Mouse (Mus musculus): Measurements from ENCODE around the gene Tprkb.
"Not testable (repeated sequence)": the region's sequence is repeated elsewhere in the genome, so short reads cannot be mapped to it uniquely, and the experiment has no call there.

The Tprkb gene

DNA sequence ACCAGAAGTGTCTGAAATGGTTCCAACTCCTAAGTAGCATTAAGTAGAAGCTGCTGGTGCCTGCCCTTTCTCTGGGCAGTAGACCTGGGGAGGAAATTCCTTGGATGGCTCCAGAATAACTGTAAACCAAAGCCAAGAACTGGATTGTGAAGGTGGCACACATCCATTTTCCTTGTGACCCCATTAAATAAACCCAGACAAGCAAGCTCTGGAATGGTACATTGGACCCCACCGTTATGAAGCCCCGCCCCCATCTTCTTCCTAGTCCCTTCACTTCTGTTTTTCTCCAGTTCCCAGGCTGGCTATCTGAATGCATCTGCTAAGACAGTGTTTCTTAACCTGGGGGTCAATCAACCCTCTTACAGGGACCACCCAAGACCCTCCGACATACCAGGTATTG, at the start of gene Tprkb:
Gene Tprkb, plus strand, starts transcription at position 279 of the 400 bp plus-strand sequence.
- no peak for DNase-seq (ENCODE audit: low spot score)

DNA sequence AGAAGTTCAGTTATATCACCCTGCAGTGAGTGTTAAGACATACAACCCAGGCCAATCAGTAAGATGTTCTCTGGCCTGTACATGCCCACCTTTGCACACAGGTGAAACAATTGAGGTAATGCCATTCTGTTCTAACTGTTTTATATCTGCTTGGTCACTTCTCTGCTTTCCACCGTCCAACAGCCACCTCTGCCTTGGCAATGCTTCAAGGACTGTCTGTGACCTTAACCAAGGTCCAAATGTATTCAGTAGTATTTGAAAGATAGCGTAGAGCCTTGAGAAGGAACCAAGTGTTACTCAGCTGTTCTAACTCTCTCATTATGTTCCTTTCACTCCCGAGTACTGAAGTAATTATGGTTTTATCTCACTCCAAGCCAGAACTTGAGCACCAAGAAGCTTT, 49.1 kb upstream of the Tprkb start:
- DNase-seq (ENCODE audit: low spot score): no peak

DNA sequence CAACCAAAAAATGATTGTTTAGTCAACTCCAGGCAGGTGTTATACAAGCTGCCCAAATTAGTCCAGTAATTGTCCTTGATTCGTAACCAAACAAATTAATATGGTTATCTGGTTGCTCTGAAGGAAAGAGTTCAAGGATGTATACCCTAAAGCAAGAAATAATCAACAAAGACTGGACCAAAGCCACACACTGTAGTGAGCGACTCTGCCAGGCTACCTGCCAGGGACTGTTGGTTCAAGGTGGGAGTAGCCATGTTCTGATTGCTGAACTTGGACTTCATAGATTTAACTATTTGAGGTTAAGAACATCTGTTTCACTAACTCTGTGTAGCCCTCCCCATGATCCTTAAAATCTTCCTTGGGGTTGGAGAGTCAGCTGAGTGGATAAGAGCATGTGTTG, 48.5 kb upstream of the Tprkb start:
- no peak for DNase-seq (ENCODE audit: low spot score)

DNA sequence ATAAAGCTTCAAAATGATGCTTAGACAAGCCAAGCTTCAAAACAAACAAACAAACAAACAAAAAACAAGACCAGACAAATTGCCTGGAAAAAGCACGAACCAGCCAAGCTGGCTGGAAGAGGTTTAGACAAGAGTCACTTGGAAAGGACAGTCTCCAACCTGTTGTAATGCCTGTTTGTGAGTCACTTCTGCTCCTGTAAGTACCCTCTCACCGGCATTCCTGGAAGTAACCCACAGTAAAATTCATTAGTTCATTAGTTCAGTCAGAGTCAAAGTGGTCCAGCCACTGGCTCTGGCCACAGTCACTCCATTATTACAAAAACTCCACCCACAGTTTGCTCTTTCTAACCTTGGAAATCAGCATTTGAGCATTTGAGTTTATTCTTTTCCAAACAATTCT, 47.8 kb upstream of the Tprkb start:
- DNase-seq (ENCODE audit: low spot score): no peak

DNA sequence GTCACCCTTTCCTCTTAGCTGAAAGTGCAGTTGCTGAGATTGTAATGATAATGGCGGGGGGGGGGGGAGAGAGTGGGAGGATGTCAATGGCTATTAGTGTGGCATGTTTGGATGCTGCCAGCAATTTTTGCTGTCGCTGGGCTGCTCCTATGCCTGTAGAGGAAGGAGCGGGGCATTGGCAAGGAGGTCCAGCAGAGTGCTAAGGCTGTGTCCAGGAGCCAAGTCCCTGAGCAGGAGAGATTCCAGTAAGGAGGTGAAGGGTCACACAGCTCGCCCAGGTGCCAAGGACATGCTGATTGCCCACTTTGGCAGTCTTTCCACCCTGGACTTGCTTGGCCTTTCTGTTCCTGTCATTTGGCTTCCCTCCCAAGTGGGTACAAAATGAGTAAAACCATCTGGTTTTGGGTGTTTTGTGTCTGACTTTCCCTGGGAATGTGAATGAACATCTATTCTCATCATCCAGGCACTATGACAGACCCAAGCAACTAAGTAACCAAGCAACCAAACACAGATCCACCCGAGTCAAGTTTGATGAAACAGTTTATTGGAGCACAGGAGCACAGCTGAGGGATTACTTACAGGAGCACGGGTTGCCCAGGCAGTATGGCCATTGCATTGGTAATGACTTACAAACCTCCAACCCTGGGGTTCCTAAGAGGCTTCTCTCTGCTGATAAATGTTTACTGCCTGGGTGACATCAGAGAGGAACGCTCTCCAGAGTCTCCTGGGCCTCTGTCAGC, 46.6 kb upstream of the Tprkb start:
- peak; percentile 36 for DNase-seq (ENCODE audit: low spot score)

DNA sequence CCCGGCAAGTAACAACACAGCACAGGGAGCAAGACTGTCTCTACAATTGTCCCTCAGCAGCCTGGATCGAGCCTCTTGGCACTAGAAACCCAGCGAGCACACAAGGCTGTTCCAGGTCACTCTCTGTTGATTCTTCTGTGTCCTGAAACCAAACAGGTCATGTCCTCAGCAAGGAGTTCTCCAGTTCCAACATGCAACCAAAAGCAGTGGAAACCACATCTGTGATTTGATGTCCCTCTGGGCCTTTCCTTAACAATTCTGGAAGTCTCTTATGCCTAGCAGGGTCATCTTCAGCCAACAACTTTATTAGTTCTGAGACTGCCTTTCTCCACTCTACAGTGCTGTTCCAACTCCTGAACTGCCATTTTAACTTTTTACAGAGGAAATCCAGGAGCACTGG, 45.5 kb upstream of the Tprkb start:
- not testable (repeated sequence) for DNase-seq (ENCODE audit: low spot score)

DNA sequence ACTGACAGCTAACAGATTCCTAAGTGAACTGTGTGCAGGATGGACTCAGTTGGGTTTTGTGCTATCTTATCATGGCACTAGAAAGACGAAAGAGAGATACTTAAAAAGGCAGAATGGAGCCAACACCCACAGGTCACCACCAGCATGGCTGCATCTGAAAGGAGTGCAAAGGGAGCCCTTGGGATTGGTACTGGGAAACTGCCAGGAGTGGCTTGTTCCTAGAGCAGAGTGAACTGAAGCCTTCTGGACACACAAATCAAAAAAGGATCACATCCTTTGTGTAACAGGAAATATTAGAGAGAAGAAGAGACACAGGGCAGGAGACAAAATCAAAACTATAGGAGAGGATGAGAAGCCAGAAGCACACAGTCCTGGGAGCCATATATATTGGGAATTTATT, 44.7 kb upstream of the Tprkb start:
- DNase-seq (ENCODE audit: low spot score): not testable (repeated sequence)

DNA sequence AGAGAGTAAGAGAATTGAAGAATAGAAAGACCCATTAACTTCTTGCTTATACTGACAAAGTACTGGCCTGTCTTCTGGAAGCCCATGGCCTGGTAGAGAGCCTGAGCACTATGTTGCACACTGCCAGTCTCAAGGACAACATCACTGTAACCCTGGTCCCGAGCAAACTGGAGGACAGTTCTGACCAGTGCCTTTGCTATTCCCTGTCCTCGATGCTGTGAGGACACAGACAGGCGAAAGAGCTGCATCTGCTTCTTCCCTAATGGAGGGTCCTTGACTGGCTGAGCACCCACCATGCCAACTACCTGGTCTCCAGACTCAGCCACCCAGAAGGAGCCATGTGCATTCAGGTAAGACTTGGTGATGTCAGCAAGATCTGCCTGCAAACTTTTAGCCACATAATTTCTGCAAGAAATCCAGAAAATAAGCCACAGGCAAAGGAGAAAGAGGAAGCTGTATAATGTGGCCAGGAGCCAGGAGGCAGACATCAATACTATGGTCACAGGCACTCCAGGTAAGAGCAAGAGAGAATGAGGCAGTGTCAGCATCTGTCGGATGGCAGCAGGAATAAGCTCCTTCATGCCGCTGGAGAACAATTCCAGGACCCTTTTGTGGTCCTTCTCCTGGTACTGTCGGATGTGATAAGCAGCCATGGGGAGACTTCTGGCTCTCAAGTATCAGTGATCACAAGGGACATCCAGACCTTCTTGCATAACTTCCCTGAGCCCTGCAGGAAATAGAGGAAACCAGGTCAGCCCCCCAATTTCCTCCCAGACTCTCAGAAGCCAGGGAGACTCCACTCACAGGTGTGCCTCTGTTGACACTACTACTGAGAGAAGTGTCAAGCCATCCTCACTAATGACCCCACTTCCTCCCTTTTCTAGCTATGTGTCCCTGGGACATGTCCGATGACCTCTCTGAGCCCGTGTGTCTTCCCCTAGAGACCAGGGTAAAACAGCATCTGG, 43.7 kb upstream of the Tprkb start:
- DNase-seq (ENCODE audit: low spot score): no peak

DNA sequence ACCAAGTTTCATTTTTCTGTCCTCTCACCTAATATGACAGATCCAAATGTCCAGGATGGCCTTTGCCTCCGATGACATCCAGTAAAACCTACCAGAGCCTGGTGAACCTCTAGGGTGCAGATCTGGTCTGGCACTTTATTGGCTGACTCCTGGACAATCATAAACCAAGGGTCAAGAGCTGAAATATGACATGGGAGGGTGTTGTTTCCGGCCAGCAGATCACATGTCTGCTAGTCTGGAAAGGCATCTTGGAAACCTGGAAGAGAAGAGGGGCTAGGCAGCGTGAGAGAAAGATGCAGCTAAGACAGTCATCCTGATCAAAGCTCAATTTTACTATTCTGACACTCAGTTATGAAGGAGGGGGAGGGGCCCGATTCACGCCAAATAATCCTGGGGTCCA, 42.7 kb upstream of the Tprkb start, which contains the start of gene Nat8f2:
Gene Nat8f2, minus strand, starts transcription at position 153 of the 400 bp plus-strand sequence.
- not testable (repeated sequence) for DNase-seq (ENCODE audit: low spot score)

DNA sequence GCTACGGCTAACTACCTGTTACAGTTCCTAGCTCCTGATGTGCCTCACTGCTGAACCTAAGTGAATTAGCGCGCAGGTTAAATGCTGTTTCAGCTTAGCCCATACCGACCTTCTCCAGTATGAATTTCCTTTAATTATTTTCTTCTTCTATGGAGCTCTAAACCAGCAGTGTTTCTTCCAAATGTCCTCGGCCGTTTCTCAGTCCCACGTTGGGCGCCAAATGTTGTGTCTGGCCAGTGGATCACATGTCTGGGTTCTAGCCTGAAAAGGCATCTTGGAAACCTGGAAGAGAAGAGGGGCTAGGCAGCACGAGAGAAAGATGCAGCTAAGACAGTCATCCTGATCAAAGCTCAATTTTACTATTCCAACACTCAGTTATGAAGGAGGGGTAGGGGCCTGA, 28.4 kb upstream of the Tprkb start:
- DNase-seq (ENCODE audit: low spot score): not testable (repeated sequence)

DNA sequence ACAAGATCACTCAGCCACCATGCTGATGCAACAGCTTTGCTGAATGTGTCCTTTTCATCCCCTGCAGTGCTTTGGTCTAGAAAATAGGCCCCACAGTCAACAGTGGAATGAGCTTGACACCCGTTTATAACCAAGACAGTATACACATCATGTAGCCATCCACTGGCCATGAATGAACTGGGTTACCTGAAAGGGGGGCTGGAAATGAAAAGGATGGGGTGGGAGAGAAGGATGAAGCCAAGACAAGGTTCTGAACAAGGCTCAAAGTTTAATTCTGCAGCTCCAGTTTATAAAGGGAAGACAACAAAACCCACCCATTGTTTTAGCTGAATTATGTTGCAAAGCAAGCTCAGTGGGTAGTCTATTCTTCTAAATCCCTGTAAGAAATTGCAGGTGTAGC, 27.4 kb upstream of the Tprkb start:
- DNase-seq (ENCODE audit: low spot score): no peak

DNA sequence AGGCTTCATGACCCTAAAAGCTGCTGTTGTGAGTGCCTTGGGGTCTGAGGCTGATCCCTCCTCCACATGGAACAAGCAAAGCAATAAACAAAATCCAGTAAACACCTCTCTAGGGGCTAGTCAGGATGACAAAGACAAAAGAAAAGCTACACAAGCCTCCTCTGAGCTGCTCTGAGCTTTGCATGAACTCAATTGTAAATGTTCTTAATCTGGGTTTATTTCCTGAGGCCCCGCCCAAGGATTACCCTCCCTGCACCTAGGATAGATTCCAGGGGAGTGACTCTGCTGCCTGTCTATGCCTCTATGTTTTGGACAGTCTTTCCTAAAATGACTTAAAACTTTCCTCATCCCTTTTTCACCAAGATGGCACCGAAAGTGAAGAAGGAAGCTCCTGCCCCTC, 22.7 kb upstream of the Tprkb start:
- DNase-seq (ENCODE audit: low spot score): no peak

DNA sequence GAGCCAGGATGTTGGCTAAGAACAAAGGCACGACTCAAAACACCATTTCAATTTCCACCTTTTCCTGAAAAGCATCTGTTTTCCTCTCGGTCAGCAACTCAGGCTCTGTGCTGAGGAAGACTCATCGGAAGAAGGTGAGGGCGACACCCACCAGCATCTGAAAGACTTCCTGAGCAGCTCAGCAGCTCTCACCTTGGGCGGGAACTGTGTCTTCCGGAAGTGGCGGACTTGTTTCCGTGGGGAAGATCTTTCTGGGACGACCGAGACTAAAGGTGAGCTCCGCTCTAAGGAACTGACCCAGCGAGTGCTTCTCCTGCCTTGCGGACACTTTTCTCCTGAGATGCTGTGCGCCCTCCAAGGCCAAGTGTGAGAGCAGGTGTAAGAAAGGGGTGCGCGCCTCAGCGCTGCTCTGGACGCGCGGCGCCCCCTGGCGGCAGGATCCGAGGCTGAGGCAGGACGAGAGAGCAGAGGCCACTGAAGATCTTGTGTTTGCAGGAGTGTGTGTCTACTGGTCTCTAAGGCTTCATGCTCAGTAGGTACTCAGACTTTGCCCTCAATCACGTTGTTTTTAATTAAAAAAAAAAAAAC, 16.5 kb upstream of the Tprkb start:
- peak; percentile 20 for DNase-seq (ENCODE audit: low spot score)

DNA sequence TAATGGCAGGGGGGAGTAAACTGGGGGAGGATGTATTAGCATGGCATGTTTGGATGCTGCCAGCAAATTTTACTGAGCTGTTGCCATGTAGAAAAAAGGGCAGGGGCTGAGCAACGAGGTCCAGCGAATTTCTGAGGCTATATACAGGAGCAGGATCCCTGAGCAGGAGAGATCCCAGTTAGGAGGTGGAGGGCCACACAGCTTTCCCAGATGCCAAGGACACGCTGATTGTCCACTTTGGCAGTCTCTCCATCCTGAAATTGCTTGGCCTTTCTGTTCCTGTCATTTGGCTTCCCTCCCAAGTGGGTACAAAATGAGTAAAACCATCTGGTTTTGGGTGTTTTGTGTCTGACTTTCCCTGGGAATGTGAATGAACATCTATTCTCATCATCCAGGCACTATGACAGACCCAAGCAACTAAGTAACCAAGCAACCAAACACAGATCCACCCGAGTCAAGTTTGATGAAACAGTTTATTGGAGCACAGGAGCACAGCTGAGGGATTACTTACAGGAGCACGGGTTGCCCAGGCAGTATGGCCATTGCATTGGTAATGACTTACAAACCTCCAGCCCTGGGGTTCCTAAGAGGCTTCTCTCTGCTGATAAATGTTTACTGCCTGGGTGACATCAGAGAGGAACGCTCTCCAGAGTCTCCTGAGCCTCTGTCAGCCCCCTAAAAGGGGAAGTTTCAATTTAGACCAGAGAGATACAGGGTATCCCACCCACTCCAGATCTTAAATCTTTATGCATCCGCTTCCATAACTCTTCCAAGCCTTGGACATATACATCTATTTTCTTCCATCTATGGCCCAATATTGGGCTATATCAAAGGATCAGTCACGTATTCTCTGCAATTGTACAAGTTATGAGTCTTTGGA, 12.8 kb upstream of the Tprkb start:
- DNase-seq (ENCODE audit: low spot score): not testable (repeated sequence)

DNA sequence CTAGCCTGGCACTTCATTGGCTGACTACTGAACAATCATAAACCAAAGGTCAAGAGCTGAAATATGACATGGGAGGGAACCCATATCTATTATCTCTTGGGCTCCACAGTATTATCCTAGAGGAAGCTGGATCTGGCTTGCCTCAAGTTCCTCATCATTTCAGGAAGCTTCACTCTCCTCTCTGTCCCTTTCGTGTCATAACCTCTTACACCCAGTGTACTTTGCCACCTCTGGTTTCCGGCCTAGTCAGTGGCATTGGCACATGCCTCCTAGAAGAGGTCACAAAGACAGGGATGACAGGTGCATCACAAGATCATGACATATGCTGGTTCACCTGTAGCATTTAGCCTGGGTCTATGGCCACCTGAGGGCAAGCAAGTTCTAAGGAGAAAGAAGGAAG, 9.4 kb upstream of the Tprkb start:
- DNase-seq (ENCODE audit: low spot score): no peak

DNA sequence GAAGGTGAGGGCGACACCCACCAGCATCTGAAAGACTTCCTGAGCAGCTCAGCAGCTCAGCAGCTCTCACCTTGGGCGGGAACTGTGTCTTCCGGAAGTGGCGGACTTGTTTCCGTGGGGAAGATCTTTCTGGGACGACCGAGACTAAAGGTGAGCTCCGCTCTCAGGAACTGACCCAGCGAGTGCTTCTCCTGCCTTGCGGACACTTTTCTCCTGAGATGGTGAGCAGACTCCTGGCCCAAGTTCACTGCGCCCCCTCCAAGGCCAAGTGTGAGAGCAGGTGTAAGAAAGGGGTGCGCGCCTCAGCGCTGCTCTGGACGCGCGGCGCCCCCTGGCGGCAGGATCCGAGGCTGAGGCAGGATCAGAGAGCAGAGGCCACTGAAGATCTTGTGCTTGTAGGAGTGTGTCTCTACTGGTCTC, 7.0 kb upstream of the Tprkb start, which contains the start of gene Nat8f4:
Gene Nat8f4, minus strand, starts transcription at position 243 of the 420 bp plus-strand sequence.
- DNase-seq (ENCODE audit: low spot score): peak; percentile 87

DNA sequence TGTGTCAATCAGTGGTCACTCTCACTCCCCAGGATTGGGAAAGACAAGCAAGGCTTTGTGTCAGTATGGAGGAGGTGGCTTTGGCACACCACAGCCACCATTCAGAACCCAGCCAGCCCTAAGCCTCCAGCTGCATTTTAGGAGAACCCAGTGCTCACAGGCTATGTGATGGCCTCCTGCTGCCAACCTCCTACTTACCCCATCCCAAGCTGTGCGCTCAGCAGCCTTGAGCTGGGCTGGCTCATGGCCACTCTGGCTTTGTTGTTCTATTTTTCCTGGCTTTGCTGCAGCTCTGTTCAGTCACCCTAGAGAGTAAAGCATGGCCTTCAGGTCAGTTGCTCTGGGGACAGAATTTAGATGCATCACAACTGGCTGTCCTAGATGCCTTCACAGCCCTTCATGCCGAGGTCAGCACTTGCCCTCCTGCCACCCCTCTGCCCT, 4.7 kb upstream of the Tprkb start:
- peak; percentile 81 for DNase-seq (ENCODE audit: low spot score)

DNA sequence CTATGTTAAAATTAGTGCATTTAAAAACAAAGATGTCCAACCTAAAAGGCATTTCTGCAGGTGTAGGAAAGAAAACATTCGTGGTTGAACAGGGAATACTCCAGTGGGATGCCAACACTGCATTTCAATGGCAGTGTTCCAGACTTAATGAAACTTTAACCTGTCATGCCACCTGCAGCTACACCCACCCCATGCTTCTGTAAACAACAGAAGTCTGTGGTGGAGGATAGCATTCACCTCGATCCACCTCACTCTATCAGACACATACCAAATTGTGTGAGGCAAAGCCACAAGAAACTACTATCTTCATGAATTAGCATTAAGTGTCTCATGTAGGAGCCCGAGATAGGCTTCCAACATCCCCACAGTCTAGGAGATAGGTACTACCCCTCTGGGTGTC, 3.3 kb upstream of the Tprkb start:
- DNase-seq (ENCODE audit: low spot score): no peak

DNA sequence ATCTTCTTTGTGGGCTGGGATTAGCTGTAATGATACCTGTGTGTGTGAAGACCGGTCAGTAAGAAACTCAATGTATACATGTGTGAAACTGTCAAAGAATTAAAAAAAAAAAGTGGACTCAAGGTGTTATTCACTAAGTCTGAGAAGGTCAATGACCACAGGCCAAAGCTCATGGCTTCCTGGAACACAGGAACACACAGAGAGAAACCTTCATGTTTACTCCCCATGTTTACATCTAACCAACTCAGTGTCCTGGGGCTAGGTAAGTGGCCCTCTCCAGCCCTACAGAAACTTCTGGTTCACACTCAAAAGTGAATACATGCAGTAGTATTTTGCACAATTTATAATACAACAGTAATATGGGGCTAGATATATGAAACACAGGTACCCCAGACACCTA, 2.0 kb upstream of the Tprkb start:
- DNase-seq (ENCODE audit: low spot score): no peak

DNA sequence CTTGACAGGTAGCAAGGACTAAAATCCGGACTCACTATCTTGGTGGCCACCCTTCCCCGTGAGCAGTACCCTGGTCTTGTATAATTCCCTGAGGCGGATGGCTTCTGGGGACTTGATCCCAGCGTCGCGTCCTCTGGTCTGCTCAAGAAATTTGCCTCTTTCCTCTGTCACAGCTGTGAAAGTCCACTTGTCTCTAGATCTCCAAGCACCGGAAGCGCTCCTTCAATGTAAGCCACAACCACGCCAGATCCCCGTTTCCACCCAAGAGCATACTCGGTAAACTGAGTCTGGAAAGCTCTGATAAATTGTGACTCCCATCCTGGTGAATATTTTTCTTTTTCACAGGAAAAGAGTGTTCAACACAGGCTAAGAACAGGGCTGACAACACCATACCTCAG, 3.5 kb downstream of the Tprkb start:
- no peak for DNase-seq (ENCODE audit: low spot score)
